Mouse (Mus musculus): ENCODE data around the gene Kpna7. TPM values are rescaled to one million over a fixed set of nuclear protein-coding genes. Genes with fewer than 3 reads are reported as not detected.

The Kpna7 gene
- total RNA-seq, 2 experiments from 2014 or later = not detected

GRCm38 (mm10) chr5:144965639-144966351 lies 118.0 kb downstream of the Kpna7 start, which contains the start of gene Smurf1:
Gene Smurf1 (minus strand): TSS chr5:144965847.
- DNase-seq = peak; percentile 93
- intact Hi-C loops (cut with DNase I) = loop anchor here (10.0 kb wide), 1 partner anchor 51 kb away; no protein-coding TSS in a partner anchor

GRCm38 (mm10) chr5:144964872-144965638 lies 118.8 kb downstream of the Kpna7 start:
- DNase-seq = peak; percentile 91
- intact Hi-C loops (cut with DNase I) = loop anchor here (10.0 kb wide), 1 partner anchor 50 kb away; no protein-coding TSS in a partner anchor

GRCm38 (mm10) chr5:144964465-144964864 lies 119.4 kb downstream of the Kpna7 start:
- intact Hi-C loops (cut with DNase I) = loop anchor here (10.0 kb wide), 1 partner anchor 50 kb away; no protein-coding TSS in a partner anchor
- peak; percentile 17 for DNase-seq

GRCm38 (mm10) chr5:144963817-144964261 lies 120.0 kb downstream of the Kpna7 start:
- DNase-seq = peak; percentile 44
- intact Hi-C loops (cut with DNase I) = loop anchor here (10.0 kb wide), 1 partner anchor 49 kb away; no protein-coding TSS in a partner anchor

- intact Hi-C loops (cut with DNase I) = loop anchor here (10.0 kb wide), 1 partner anchor 49 kb away; no protein-coding TSS in a partner anchor
- peak; percentile 34 for DNase-seq
Observed at GRCm38 (mm10) chr5:144963401-144963800, 120.4 kb downstream of the Kpna7 start.

GRCm38 (mm10) chr5:144958271-144958670 lies 125.6 kb downstream of the Kpna7 start:
- intact Hi-C loops (cut with DNase I) = no loop called here
- DNase-seq = no peak

GRCm38 (mm10) chr5:144954432-144954831 lies 129.4 kb downstream of the Kpna7 start:
- intact Hi-C loops (cut with DNase I) = no loop called here

GRCm38 (mm10) chr5:144952592-144952991 lies 131.2 kb downstream of the Kpna7 start:
- peak; percentile 42 for DNase-seq
- intact Hi-C loops (cut with DNase I) = no loop called here

More at GRCm38 (mm10) chr5:144954432-144954831, 129.4 kb downstream of the Kpna7 start:
- no peak for DNase-seq

- DNase-seq = no peak
- intact Hi-C loops (cut with DNase I) = no loop called here
Observed at GRCm38 (mm10) chr5:144950428-144951051, 133.3 kb downstream of the Kpna7 start.

- DNase-seq = no peak
- intact Hi-C loops (cut with DNase I) = no loop called here
Observed at GRCm38 (mm10) chr5:144949856-144950255, 134.0 kb downstream of the Kpna7 start.

- intact Hi-C loops (cut with DNase I) = no loop called here
- DNase-seq = no peak
Observed at GRCm38 (mm10) chr5:144948422-144948821, 135.4 kb downstream of the Kpna7 start.

- DNase-seq = no peak
- intact Hi-C loops (cut with DNase I) = no loop called here
Observed at GRCm38 (mm10) chr5:144948002-144948401, 135.8 kb downstream of the Kpna7 start.

- DNase-seq = peak; percentile 59
- intact Hi-C loops (cut with DNase I) = no loop called here
Observed at GRCm38 (mm10) chr5:144946032-144946431, 137.8 kb downstream of the Kpna7 start.

- intact Hi-C loops (cut with DNase I) = no loop called here
- no peak for DNase-seq
Observed at GRCm38 (mm10) chr5:144944932-144945331, 138.9 kb downstream of the Kpna7 start.

GRCm38 (mm10) chr5:144944370-144944769 lies 139.5 kb downstream of the Kpna7 start:
- intact Hi-C loops (cut with DNase I) = no loop called here
- DNase-seq = no peak

GRCm38 (mm10) chr5:144943346-144943745 lies 140.5 kb downstream of the Kpna7 start:
- intact Hi-C loops (cut with DNase I) = no loop called here
- no peak for DNase-seq

- intact Hi-C loops (cut with DNase I) = no loop called here
- no peak for DNase-seq
Observed at GRCm38 (mm10) chr5:144942431-144942830, 141.4 kb downstream of the Kpna7 start.

- no peak for DNase-seq
- intact Hi-C loops (cut with DNase I) = no loop called here
Observed at GRCm38 (mm10) chr5:144940904-144941303, 142.9 kb downstream of the Kpna7 start.

- DNase-seq = no peak
Observed at GRCm38 (mm10) chr5:144937304-144937703, 146.5 kb downstream of the Kpna7 start.

More at GRCm38 (mm10) chr5:144937304-144937703, 146.5 kb downstream of the Kpna7 start:
- intact Hi-C loops (cut with DNase I) = no loop called here

All from left cerebral cortex, postnatal 4 days (tissue).